Mouse (Mus musculus) common myeloid progenitor, adult 5-6 weeks (primary cell): ENCODE measurements at regions not wholly inside any gene's neighbourhood (a gene's known extent, or its start where the extent isn't known, plus 50 kb on each side); places are given as distances from the start of the nearest gene placed in this dataset.

Source experiments
- ATAC-seq: replicated peaks from 2 replicates; pipeline ENCODE4 v1.8.0; 2016; ENCODE audit warnings: low read depth, mild to moderate bottlenecking, moderate TSS enrichment, inconsistent platforms; ENCODE audit not compliant: poor library complexity, severe bottlenecking

- no peak for ATAC-seq
These were observed 71.5 kb upstream of the Slc39a10 start for GRCm38 (mm10) chr1:46963973-46964727.
